Mouse (Mus musculus): Measurements from ENCODE around the gene Mfsd12. TPM values are rescaled to one million over a fixed set of nuclear protein-coding genes. Genes with fewer than 3 reads are reported as not detected.
A peak's percentile ranks its signal among the peaks of the same experiment; 100 is the strongest.

Gene Mfsd12
- polyA plus RNA-seq, 1 experiment = 13.7 TPM

GRCm38 (mm10) chr10:81389373-81389772 lies 32.1 kb downstream of the Mfsd12 start:
- Histone ChIP-seq H3K9me3 (replicated peaks; ENCODE audit: control insufficient read depth, insufficient read depth, low read length, poor library complexity, severe bottlenecking) (no peaks in the 10 kb centered on the region), H3K27ac (ENCODE audit: insufficient read depth, low read length) (no peak overlapping the region), H3K27me3 (ENCODE audit: control insufficient read depth, insufficient read depth, low read length, poor library complexity, severe bottlenecking) (no peaks in the 10 kb centered on the region), H3K9ac (ENCODE audit: low read depth, poor library complexity, severe bottlenecking) (no peak overlapping the region), H3K4me3 (ENCODE audit: low read depth, low read length) (no peak overlapping the region), H3K4me1 (ENCODE audit: control insufficient read depth, insufficient read depth, low read length) (peaks cover 3% of the 10 kb centered on the region), H3K36me3 (ENCODE audit: control insufficient read depth, insufficient read depth, low read length, poor library complexity, severe bottlenecking) (peaks cover 12% of the 10 kb centered on the region)
- TF ChIP-seq POLR2A (IDR thresholded peaks at IDR 0.05; ENCODE audit: insufficient read depth, low read length) = no peak
- no peak for TF ChIP-seq CTCF (IDR thresholded peaks at IDR 0.05; ENCODE audit: low read depth, low read length)
- TF ChIP-seq EP300 (IDR thresholded peaks at IDR 0.05; ENCODE audit: insufficient read depth, low read depth, low read length) = no peak

- Histone ChIP-seq H3K27me3 (ENCODE audit: control insufficient read depth, insufficient read depth, low read length, poor library complexity, severe bottlenecking) (no peaks in the 10 kb centered on the region), H3K9ac (ENCODE audit: low read depth, poor library complexity, severe bottlenecking) (no peak overlapping the region), H3K27ac (ENCODE audit: insufficient read depth, low read length) (no peak overlapping the region), H3K9me3 (replicated peaks; ENCODE audit: control insufficient read depth, insufficient read depth, low read length, poor library complexity, severe bottlenecking) (no peaks in the 10 kb centered on the region), H3K4me1 (ENCODE audit: control insufficient read depth, insufficient read depth, low read length) (peaks cover 3% of the 10 kb centered on the region), H3K4me3 (ENCODE audit: low read depth, low read length) (no peak overlapping the region), H3K36me3 (ENCODE audit: control insufficient read depth, insufficient read depth, low read length, poor library complexity, severe bottlenecking) (peaks cover 12% of the 10 kb centered on the region)
- TF ChIP-seq POLR2A (IDR thresholded peaks at IDR 0.05; ENCODE audit: insufficient read depth, low read length) (no peak), CTCF (IDR thresholded peaks at IDR 0.05; ENCODE audit: low read depth, low read length) (peak; percentile 93)
Measured at GRCm38 (mm10) chr10:81389801-81390677, 32.7 kb downstream of the Mfsd12 start.

DNA sequence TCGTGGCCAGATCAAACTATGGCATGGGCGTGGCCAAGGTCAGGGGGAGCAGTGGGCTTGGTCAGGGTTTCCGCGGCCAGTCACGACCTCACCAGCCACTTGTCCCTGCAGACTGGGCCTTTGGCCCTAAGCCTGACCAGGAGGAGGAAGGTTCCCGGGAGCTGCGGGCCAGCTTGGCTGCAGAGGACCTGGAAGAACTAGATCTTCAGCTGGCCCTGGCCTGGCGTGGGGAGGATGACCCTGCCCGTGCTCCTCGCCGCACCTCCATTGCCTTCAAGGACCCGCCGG lies 33.3 kb downstream of the Mfsd12 start:
- Histone ChIP-seq H3K27me3 (ENCODE audit: control insufficient read depth, insufficient read depth, low read length, poor library complexity, severe bottlenecking) (no peaks in the 10 kb centered on the region), H3K27ac (ENCODE audit: insufficient read depth, low read length) (no peak overlapping the region), H3K4me1 (ENCODE audit: control insufficient read depth, insufficient read depth, low read length) (peaks cover 3% of the 10 kb centered on the region), H3K4me3 (ENCODE audit: low read depth, low read length) (no peak overlapping the region), H3K36me3 (ENCODE audit: control insufficient read depth, insufficient read depth, low read length, poor library complexity, severe bottlenecking) (peaks cover 12% of the 10 kb centered on the region), H3K9me3 (replicated peaks; ENCODE audit: control insufficient read depth, insufficient read depth, low read length, poor library complexity, severe bottlenecking) (no peaks in the 10 kb centered on the region), H3K9ac (ENCODE audit: low read depth, poor library complexity, severe bottlenecking) (no peak overlapping the region)
- TF ChIP-seq CTCF (IDR thresholded peaks at IDR 0.05; ENCODE audit: low read depth, low read length) = no peak
- TF ChIP-seq POLR2A (IDR thresholded peaks at IDR 0.05; ENCODE audit: insufficient read depth, low read length) = no peak
- no peak for TF ChIP-seq EP300 (IDR thresholded peaks at IDR 0.05; ENCODE audit: insufficient read depth, low read depth, low read length)

DNA sequence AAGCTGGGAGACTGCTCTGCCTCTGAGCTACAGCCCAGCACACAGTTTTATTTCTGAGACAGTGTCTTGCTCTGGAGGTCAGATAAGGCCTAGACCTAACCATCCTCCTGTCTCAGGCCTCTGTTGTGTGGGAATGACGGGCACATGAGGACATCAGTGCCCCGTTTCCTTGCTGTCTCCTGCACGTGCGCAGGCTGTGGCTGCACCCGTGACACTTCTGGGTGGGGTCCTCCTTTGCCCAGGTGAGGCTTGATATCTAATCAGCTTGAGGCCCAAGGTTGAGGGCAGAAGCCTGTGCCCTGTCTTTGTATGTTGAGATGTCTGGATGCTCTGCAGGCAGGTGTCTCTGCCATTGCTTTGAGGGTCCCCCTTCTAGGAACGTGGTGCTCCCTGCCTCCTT lies 35.0 kb downstream of the Mfsd12 start:
- TF ChIP-seq POLR2A (IDR thresholded peaks at IDR 0.05; ENCODE audit: insufficient read depth, low read length) (no peak), CTCF (IDR thresholded peaks at IDR 0.05; ENCODE audit: low read depth, low read length) (no peak), EP300 (IDR thresholded peaks at IDR 0.05; ENCODE audit: insufficient read depth, low read depth, low read length) (no peak)
- no peak overlapping the region for H3K4me3 ChIP-seq (ENCODE audit: low read depth, low read length)
- no peaks in the 10 kb centered on the region for H3K9me3 ChIP-seq (replicated peaks; ENCODE audit: control insufficient read depth, insufficient read depth, low read length, poor library complexity, severe bottlenecking)
- peaks cover 3% of the 10 kb centered on the region for H3K4me1 ChIP-seq (ENCODE audit: control insufficient read depth, insufficient read depth, low read length)
- H3K27me3 ChIP-seq (ENCODE audit: control insufficient read depth, insufficient read depth, low read length, poor library complexity, severe bottlenecking) = no peaks in the 10 kb centered on the region
- H3K27ac ChIP-seq (ENCODE audit: insufficient read depth, low read length) = no peak overlapping the region
- H3K36me3 ChIP-seq (ENCODE audit: control insufficient read depth, insufficient read depth, low read length, poor library complexity, severe bottlenecking) = peaks cover 2% of the 10 kb centered on the region; the same call in 1 of the 2 replicates
- no peak overlapping the region for H3K9ac ChIP-seq (ENCODE audit: low read depth, poor library complexity, severe bottlenecking)

GRCm38 (mm10) chr10:81392781-81393185 lies 35.5 kb downstream of the Mfsd12 start, which contains the start of gene Smim24:
Gene Smim24, plus strand, starts transcription at chr10:81393051.
- Histone ChIP-seq H3K36me3 (ENCODE audit: control insufficient read depth, insufficient read depth, low read length, poor library complexity, severe bottlenecking) (no peaks in the 10 kb centered on the region; the same call in 1 of the 2 replicates), H3K27me3 (ENCODE audit: control insufficient read depth, insufficient read depth, low read length, poor library complexity, severe bottlenecking) (no peaks in the 10 kb centered on the region), H3K9ac (ENCODE audit: low read depth, poor library complexity, severe bottlenecking) (no peak within 1 kb of the TSS), H3K4me3 (ENCODE audit: low read depth, low read length) (peak within 1 kb of the TSS; percentile 18; the same call in 1 of the 2 replicates), H3K9me3 (replicated peaks; ENCODE audit: control insufficient read depth, insufficient read depth, low read length, poor library complexity, severe bottlenecking) (no peaks in the 10 kb centered on the region), H3K27ac (ENCODE audit: insufficient read depth, low read length) (no peak within 1 kb of the TSS), H3K4me1 (ENCODE audit: control insufficient read depth, insufficient read depth, low read length) (peaks cover 3% of the 10 kb centered on the region)
- no peak for TF ChIP-seq EP300 (IDR thresholded peaks at IDR 0.05; ENCODE audit: insufficient read depth, low read depth, low read length)
- no peak for TF ChIP-seq CTCF (IDR thresholded peaks at IDR 0.05; ENCODE audit: low read depth, low read length)
- TF ChIP-seq POLR2A (IDR thresholded peaks at IDR 0.05; ENCODE audit: insufficient read depth, low read length) = no peak

DNA sequence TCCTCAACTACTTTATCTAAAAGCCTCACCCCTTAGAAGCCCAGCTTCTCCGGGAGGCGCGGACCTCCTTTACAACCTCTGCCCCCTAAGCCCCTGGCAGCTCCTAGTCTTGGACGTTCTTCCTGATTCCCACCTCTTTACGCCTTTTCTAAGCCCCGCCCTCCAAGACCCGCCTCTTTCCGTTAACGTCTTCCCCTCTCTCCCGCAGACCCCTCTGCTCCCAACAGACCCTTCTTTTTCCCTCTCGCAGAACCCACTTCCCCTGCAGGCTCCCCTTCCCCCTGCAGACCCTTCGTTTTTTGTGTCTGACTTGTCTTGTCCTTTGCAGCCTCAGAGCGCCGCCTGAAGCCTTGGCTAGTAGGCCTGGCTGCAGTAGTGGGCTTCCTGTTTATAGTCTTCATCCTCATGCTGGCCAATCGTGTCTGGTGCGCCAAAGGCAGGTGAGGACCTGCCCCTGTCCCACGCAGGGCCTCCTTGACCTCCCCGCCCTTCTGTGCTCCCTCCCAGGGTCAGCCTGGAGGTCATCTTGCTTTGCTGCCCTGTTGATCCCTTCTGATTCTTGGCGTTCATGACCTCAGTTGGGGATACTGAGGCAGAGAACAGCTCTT lies 36.3 kb downstream of the Mfsd12 start:
- H3K4me1 ChIP-seq (ENCODE audit: control insufficient read depth, insufficient read depth, low read length) = peaks cover 3% of the 10 kb centered on the region
- TF ChIP-seq EP300 (IDR thresholded peaks at IDR 0.05; ENCODE audit: insufficient read depth, low read depth, low read length) (no peak), POLR2A (IDR thresholded peaks at IDR 0.05; ENCODE audit: insufficient read depth, low read length) (no peak), CTCF (IDR thresholded peaks at IDR 0.05; ENCODE audit: low read depth, low read length) (no peak)

More for the DNA sequence above, 36.3 kb downstream of the Mfsd12 start:
- no peaks in the 10 kb centered on the region for H3K9me3 ChIP-seq (replicated peaks; ENCODE audit: control insufficient read depth, insufficient read depth, low read length, poor library complexity, severe bottlenecking)
- H3K9ac ChIP-seq (ENCODE audit: low read depth, poor library complexity, severe bottlenecking) = no peak overlapping the region
- H3K4me3 ChIP-seq (ENCODE audit: low read depth, low read length) = peak overlapping the region; percentile 18; the same call in 1 of the 2 replicates
- H3K27me3 ChIP-seq (ENCODE audit: control insufficient read depth, insufficient read depth, low read length, poor library complexity, severe bottlenecking) = no peaks in the 10 kb centered on the region
- no peak overlapping the region for H3K27ac ChIP-seq (ENCODE audit: insufficient read depth, low read length)
- H3K36me3 ChIP-seq (ENCODE audit: control insufficient read depth, insufficient read depth, low read length, poor library complexity, severe bottlenecking) = no peaks in the 10 kb centered on the region

Measured in ES-Bruce4 (cell line).